Mouse (Mus musculus): ENCODE data around the gene Slc6a20b. TPM values are rescaled to one million over a fixed set of nuclear protein-coding genes. Genes with fewer than 3 reads are reported as not detected.

Gene Slc6a20b
- polyA plus RNA-seq, 1 experiment from 2014 or later: 0.35 TPM

GRCm38 (mm10) chr9:123620311-123621098 is 11.9 kb downstream of the Slc6a20b start:
- Histone ChIP-seq H3K4me3 (ENCODE audit: low read depth, low read length) (no peak overlapping the region), H3K4me1 (replicated peaks; ENCODE audit: control insufficient read depth, insufficient read depth, low read length) (no peaks in the 10 kb centered on the region), H3K9ac (ENCODE audit: low read length) (no peak overlapping the region), H3K9me3 (ENCODE audit: control insufficient read depth, low read length) (no peaks in the 10 kb centered on the region), H3K27ac (ENCODE audit: low read depth) (no peak overlapping the region), H3K36me3 (ENCODE audit: control insufficient read depth, insufficient read depth, low read length) (no peaks in the 10 kb centered on the region), H3K27me3 (replicated peaks; ENCODE audit: control insufficient read depth, insufficient read depth, low read length) (no peaks in the 10 kb centered on the region), H3K4me2 (ENCODE audit: low read length) (no peak overlapping the region)
- WGBS: 66% methylated on average over 5 of the region's 5 CpGs
- ATAC-seq (replicated peaks; ENCODE audit: low FRiP score, low TSS enrichment, low read depth) (peak; percentile 47; the same call in 1 of the 2 replicates), DNase-seq (ENCODE audit: low spot score) (no peak)

- no peak overlapping the region for H3K27ac ChIP-seq (ENCODE audit: low read depth)
- no peak for DNase-seq (ENCODE audit: low spot score)
- no peak overlapping the region for H3K9ac ChIP-seq (ENCODE audit: low read length)
- H3K9me3 ChIP-seq (ENCODE audit: control insufficient read depth, low read length): no peaks in the 10 kb centered on the region
- no peaks in the 10 kb centered on the region for H3K36me3 ChIP-seq (ENCODE audit: control insufficient read depth, insufficient read depth, low read length)
- WGBS: 76% methylated on average over 1 of the region's 1 CpGs
- ATAC-seq (replicated peaks; ENCODE audit: low FRiP score, low TSS enrichment, low read depth): no peak
- H3K4me2 ChIP-seq (ENCODE audit: low read length): no peak overlapping the region
- no peak overlapping the region for H3K4me3 ChIP-seq (ENCODE audit: low read depth, low read length)
- no peaks in the 10 kb centered on the region for H3K4me1 ChIP-seq (replicated peaks; ENCODE audit: control insufficient read depth, insufficient read depth, low read length)
- H3K27me3 ChIP-seq (replicated peaks; ENCODE audit: control insufficient read depth, insufficient read depth, low read length): no peaks in the 10 kb centered on the region
These were observed 30.8 kb downstream of the Slc6a20b start for GRCm38 (mm10) chr9:123601529-123601928.

GRCm38 (mm10) chr9:123597376-123597775 is 35.0 kb downstream of the Slc6a20b start:
- Histone ChIP-seq H3K27me3 (replicated peaks; ENCODE audit: control insufficient read depth, insufficient read depth, low read length) (no peaks in the 10 kb centered on the region), H3K36me3 (ENCODE audit: control insufficient read depth, insufficient read depth, low read length) (peaks cover 28% of the 10 kb centered on the region), H3K4me1 (replicated peaks; ENCODE audit: control insufficient read depth, insufficient read depth, low read length) (no peaks in the 10 kb centered on the region), H3K4me2 (ENCODE audit: low read length) (no peak overlapping the region), H3K9ac (ENCODE audit: low read length) (no peak overlapping the region), H3K9me3 (ENCODE audit: control insufficient read depth, low read length) (no peaks in the 10 kb centered on the region), H3K4me3 (ENCODE audit: low read depth, low read length) (no peak overlapping the region), H3K27ac (ENCODE audit: low read depth) (no peak overlapping the region)
- 96% methylated on average over 2 of the region's 2 CpGs for WGBS
- DNase-seq (ENCODE audit: low spot score) (no peak), ATAC-seq (replicated peaks; ENCODE audit: low FRiP score, low TSS enrichment, low read depth) (no peak)

GRCm38 (mm10) chr9:123596910-123597309 is 35.5 kb downstream of the Slc6a20b start:
- no peak overlapping the region for H3K27ac ChIP-seq (ENCODE audit: low read depth)
- H3K36me3 ChIP-seq (ENCODE audit: control insufficient read depth, insufficient read depth, low read length): peaks cover 28% of the 10 kb centered on the region
- no peaks in the 10 kb centered on the region for H3K4me1 ChIP-seq (replicated peaks; ENCODE audit: control insufficient read depth, insufficient read depth, low read length)
- no peaks in the 10 kb centered on the region for H3K27me3 ChIP-seq (replicated peaks; ENCODE audit: control insufficient read depth, insufficient read depth, low read length)
- 88% methylated on average over 2 of the region's 2 CpGs for WGBS
- DNase-seq (ENCODE audit: low spot score) (no peak), ATAC-seq (replicated peaks; ENCODE audit: low FRiP score, low TSS enrichment, low read depth) (0 out of 2 replicates have a peak, but pooled peaks have one; percentile 41)
- no peaks in the 10 kb centered on the region for H3K9me3 ChIP-seq (ENCODE audit: control insufficient read depth, low read length)
- H3K4me3 ChIP-seq (ENCODE audit: low read depth, low read length): no peak overlapping the region
- no peak overlapping the region for H3K4me2 ChIP-seq (ENCODE audit: low read length)
- no peak overlapping the region for H3K9ac ChIP-seq (ENCODE audit: low read length)

- H3K4me3 ChIP-seq (ENCODE audit: low read depth, low read length): no peak overlapping the region
- peaks cover 37% of the 10 kb centered on the region for H3K36me3 ChIP-seq (ENCODE audit: control insufficient read depth, insufficient read depth, low read length)
- no peak overlapping the region for H3K27ac ChIP-seq (ENCODE audit: low read depth)
- 95% methylated on average over 4 of the region's 4 CpGs for WGBS
- no peak overlapping the region for H3K4me2 ChIP-seq (ENCODE audit: low read length)
- no peak overlapping the region for H3K9ac ChIP-seq (ENCODE audit: low read length)
- ATAC-seq (replicated peaks; ENCODE audit: low FRiP score, low TSS enrichment, low read depth) (no peak), DNase-seq (ENCODE audit: low spot score) (no peak)
- no peaks in the 10 kb centered on the region for H3K4me1 ChIP-seq (replicated peaks; ENCODE audit: control insufficient read depth, insufficient read depth, low read length)
- no peaks in the 10 kb centered on the region for H3K27me3 ChIP-seq (replicated peaks; ENCODE audit: control insufficient read depth, insufficient read depth, low read length)
- H3K9me3 ChIP-seq (ENCODE audit: control insufficient read depth, low read length): no peaks in the 10 kb centered on the region
These were observed 37.2 kb downstream of the Slc6a20b start for GRCm38 (mm10) chr9:123595194-123595593.

GRCm38 (mm10) chr9:123589240-123589910 is 43.0 kb downstream of the Slc6a20b start:
- WGBS: 70% methylated on average over 7 of the region's 7 CpGs
- H3K27me3 ChIP-seq (replicated peaks; ENCODE audit: control insufficient read depth, insufficient read depth, low read length): no peaks in the 10 kb centered on the region
- DNase-seq (ENCODE audit: low spot score) (peak; percentile 56), ATAC-seq (replicated peaks; ENCODE audit: low FRiP score, low TSS enrichment, low read depth) (peak; percentile 90)
- H3K9ac ChIP-seq (ENCODE audit: low read length): no peak overlapping the region
- no peak overlapping the region for H3K4me3 ChIP-seq (ENCODE audit: low read depth, low read length)
- peaks cover 65% of the 10 kb centered on the region for H3K36me3 ChIP-seq (ENCODE audit: control insufficient read depth, insufficient read depth, low read length)
- no peak overlapping the region for H3K4me2 ChIP-seq (ENCODE audit: low read length)
- no peak overlapping the region for H3K27ac ChIP-seq (ENCODE audit: low read depth)
- no peaks in the 10 kb centered on the region for H3K9me3 ChIP-seq (ENCODE audit: control insufficient read depth, low read length)
- no peaks in the 10 kb centered on the region for H3K4me1 ChIP-seq (replicated peaks; ENCODE audit: control insufficient read depth, insufficient read depth, low read length)

GRCm38 (mm10) chr9:123577360-123578192 is 54.8 kb downstream of the Slc6a20b start:
- Histone ChIP-seq H3K4me2 (ENCODE audit: low read length) (no peak overlapping the region), H3K9me3 (ENCODE audit: control insufficient read depth, low read length) (no peaks in the 10 kb centered on the region), H3K27me3 (replicated peaks; ENCODE audit: control insufficient read depth, insufficient read depth, low read length) (no peaks in the 10 kb centered on the region), H3K9ac (ENCODE audit: low read length) (no peak overlapping the region), H3K36me3 (ENCODE audit: control insufficient read depth, insufficient read depth, low read length) (peaks cover 46% of the 10 kb centered on the region), H3K27ac (ENCODE audit: low read depth) (no peak overlapping the region), H3K4me1 (replicated peaks; ENCODE audit: control insufficient read depth, insufficient read depth, low read length) (no peaks in the 10 kb centered on the region), H3K4me3 (ENCODE audit: low read depth, low read length) (no peak overlapping the region)
- 82% methylated on average over 10 of the region's 10 CpGs for whole genome bisulfite sequencing
- DNase-seq (ENCODE audit: low spot score) (no peak), ATAC-seq (replicated peaks; ENCODE audit: low FRiP score, low TSS enrichment, low read depth) (no peak)

GRCm38 (mm10) chr9:123554599-123554998 is 77.8 kb downstream of the Slc6a20b start:
- Histone ChIP-seq H3K4me1 (replicated peaks; ENCODE audit: control insufficient read depth, insufficient read depth, low read length) (no peaks in the 10 kb centered on the region), H3K36me3 (ENCODE audit: control insufficient read depth, insufficient read depth, low read length) (peaks cover 78% of the 10 kb centered on the region), H3K4me3 (ENCODE audit: low read depth, low read length) (no peak overlapping the region), H3K9ac (ENCODE audit: low read length) (no peak overlapping the region), H3K9me3 (ENCODE audit: control insufficient read depth, low read length) (no peaks in the 10 kb centered on the region), H3K4me2 (ENCODE audit: low read length) (no peak overlapping the region), H3K27ac (ENCODE audit: low read depth) (no peak overlapping the region), H3K27me3 (replicated peaks; ENCODE audit: control insufficient read depth, insufficient read depth, low read length) (no peaks in the 10 kb centered on the region)
- no peak for DNase-seq (ENCODE audit: low spot score)
- ATAC-seq (replicated peaks; ENCODE audit: low FRiP score, low TSS enrichment, low read depth): no peak
- WGBS: 47% methylated on average over 3 of the region's 3 CpGs
